Comparison of ENCODE assay signal across 23 mouse cellular contexts in the genomic region with DNA sequence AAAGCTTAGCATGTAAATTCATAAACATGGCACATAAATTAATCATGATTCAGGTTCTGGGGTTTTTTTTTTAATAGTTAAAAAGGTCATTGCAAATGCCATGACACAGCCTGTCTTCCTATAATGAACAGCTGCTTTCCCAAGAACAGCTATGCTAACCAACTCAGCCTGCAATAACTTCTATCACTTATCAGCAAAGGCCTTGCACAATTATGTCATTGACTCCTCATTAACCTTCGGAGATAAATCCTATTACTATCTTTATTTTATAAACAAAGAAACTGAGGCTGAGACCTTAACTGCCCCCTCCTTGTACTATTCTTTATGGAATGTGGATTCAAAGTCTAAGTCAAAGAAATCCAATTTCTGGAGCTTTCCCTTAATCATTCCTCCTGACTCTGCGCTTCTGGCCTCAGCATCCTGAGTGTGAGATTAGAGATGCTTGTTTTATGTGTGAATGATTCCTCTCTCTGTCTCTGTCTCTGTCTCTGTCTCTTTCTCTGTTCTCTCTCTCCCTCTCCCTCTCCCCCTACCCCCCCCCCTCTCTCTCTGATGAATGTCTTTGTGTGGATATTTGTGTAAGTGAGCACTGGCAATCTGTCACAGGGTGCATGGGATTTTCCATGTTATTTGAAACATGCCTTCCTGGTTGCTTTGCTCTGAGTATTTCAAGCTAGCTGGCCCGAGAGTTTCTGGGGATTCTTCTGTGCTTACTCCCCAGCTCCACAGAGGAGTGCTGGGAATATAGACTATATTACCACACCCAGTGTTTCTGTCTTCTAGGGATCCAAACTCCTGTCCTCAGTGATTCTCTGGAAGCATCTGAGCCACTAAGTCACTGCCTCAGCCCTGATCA.
DNase-seq lines count a peak whose midpoint lies in the region; ATAC-seq and TF ChIP-seq lines count a peak whose summit lies in the region.
"Had no signal": no experiment of that assay in that cellular context is flagged by ENCODE, and none has a peak within 500 bp of the region (broad histone marks: within the 10 kb centered on the region; RNA-seq: fewer than 3 reads in every experiment).

No protein-coding gene starts in this region.

- TF ChIP-seq POLR2A in kidney, adult 2 months (IDR thresholded peaks at IDR 0.05; ENCODE audit: low read depth, low read length) = no peak
- no peak for TF ChIP-seq POLR2A in lung, adult 2 months (IDR thresholded peaks at IDR 0.05; ENCODE audit: borderline replicate concordance, extremely low read depth, low read depth, low read length)

- peak; percentile 27 for DNase-seq in heart, embryonic 10.5 days (ENCODE audit: low spot score)
- DNase-seq in heart, postnatal 25 days (ENCODE audit: low spot score) = no peak
- DNase-seq in kidney, adult 2 months = peak; percentile 55
- DNase-seq in kidney, adult 18-20 months = no peak
- DNase-seq in lung, embryonic 14.5 days = peak; percentile 85
- DNase-seq in lung, adult 2 months = no peak
- peak; percentile 9 for DNase-seq in adipocyte (ENCODE audit: low spot score)
- no peak for DNase-seq in thymus, postnatal 36 days
- DNase-seq: cerebellum, adult 11-12 months; gastrocnemius, postnatal 10 days; layer of hippocampus, adult 9-11 months; right cerebral cortex, postnatal 25 days; thymus, postnatal 14 days had no signal

- TF ChIP-seq CTCF in kidney, adult 2 months (conservative IDR thresholded peaks at IDR 0.05; ENCODE audit: insufficient read depth, insufficient read length, low read depth, low read length) = no peak
- no peak for TF ChIP-seq CTCF in lung, embryonic 14.5 days (IDR thresholded peaks at IDR 0.05; ENCODE audit: low read depth)
- no peak for TF ChIP-seq CTCF in lung, adult 2 months (IDR thresholded peaks at IDR 0.05; ENCODE audit: insufficient read depth, low read length)

- H3K4me2 ChIP-seq in lung, embryonic 14.5 days = no peak overlapping the region
- H3K4me2 ChIP-seq: liver, embryonic 15.5 days; midbrain, embryonic 15.5 days; neural tube, embryonic 12.5 days had no signal

- WGBS in heart, embryonic 10.5 days = 53% methylated on average over 3 of the region's 3 CpGs
- 81% methylated on average over 3 of the region's 3 CpGs for WGBS in kidney, adult 2 months
- WGBS in lung, embryonic 14.5 days = 21% methylated on average over 3 of the region's 3 CpGs
- 50% methylated on average over 3 of the region's 3 CpGs for WGBS in lung, adult 2 months

- H3K27ac ChIP-seq in heart, embryonic 10.5 days = no peak overlapping the region
- peak overlapping the region; percentile 56 for H3K27ac ChIP-seq in kidney, adult 2 months (ENCODE audit: insufficient read depth, low read depth, low read length)
- H3K27ac ChIP-seq in lung, embryonic 14.5 days (ENCODE audit: low read depth) = peak overlapping the region; percentile 82
- H3K27ac ChIP-seq: embryonic facial prominence, embryonic 10.5 days; forebrain, embryonic 10.5 days; hindbrain, postnatal 0 days; left cerebral cortex, adult 2 months; liver, embryonic 15.5 days; macrophage; midbrain, embryonic 15.5 days; neural tube, embryonic 12.5 days had no signal

- H3K36me3 ChIP-seq in heart, embryonic 10.5 days = no peaks in the 10 kb centered on the region
- no peaks in the 10 kb centered on the region for H3K36me3 ChIP-seq in kidney, adult 2 months (ENCODE audit: control insufficient read depth, insufficient read depth, low read length)
- no peaks in the 10 kb centered on the region for H3K36me3 ChIP-seq in lung, embryonic 14.5 days (ENCODE audit: insufficient read depth)
- H3K36me3 ChIP-seq: embryonic facial prominence, embryonic 10.5 days; forebrain, embryonic 10.5 days; liver, embryonic 15.5 days; midbrain, embryonic 15.5 days; neural tube, embryonic 12.5 days had no signal

- peak; percentile 78 for ATAC-seq in lung, embryonic 14.5 days (ENCODE audit: insufficient read depth)
- ATAC-seq: intestine, embryonic 16.5 days; midbrain, embryonic 15.5 days; Patski had no signal

- no peak overlapping the region for H3K9ac ChIP-seq in lung, embryonic 14.5 days
- H3K9ac ChIP-seq: liver, embryonic 15.5 days; midbrain, embryonic 15.5 days; neural tube, embryonic 12.5 days had no signal

- no peak overlapping the region for H3K4me3 ChIP-seq in heart, embryonic 10.5 days
- H3K4me3 ChIP-seq in kidney, adult 2 months (ENCODE audit: insufficient read depth, low read depth, low read length) = no peak overlapping the region
- H3K4me3 ChIP-seq in lung, embryonic 14.5 days (ENCODE audit: low read depth, low read length) = no peak overlapping the region
- H3K4me3 ChIP-seq in lung, adult 2 months (replicated peaks; ENCODE audit: extremely low read depth, low read depth, low read length) = no peak overlapping the region
- H3K4me3 ChIP-seq: embryonic facial prominence, embryonic 10.5 days; forebrain, embryonic 10.5 days; left cerebral cortex, adult 2 months; liver, embryonic 15.5 days; midbrain, embryonic 15.5 days; neural tube, embryonic 12.5 days had no signal

- no peaks in the 10 kb centered on the region for H3K9me3 ChIP-seq in heart, embryonic 10.5 days
- H3K9me3 ChIP-seq in lung, embryonic 14.5 days (ENCODE audit: low read depth, low read length) = no peaks in the 10 kb centered on the region
- H3K9me3 ChIP-seq: embryonic facial prominence, embryonic 10.5 days; forebrain, embryonic 10.5 days; liver, embryonic 15.5 days; midbrain, embryonic 15.5 days; neural tube, embryonic 12.5 days had no signal

- peaks cover 14% of the 10 kb centered on the region for H3K4me1 ChIP-seq in heart, embryonic 10.5 days
- H3K4me1 ChIP-seq in kidney, adult 2 months (ENCODE audit: control insufficient read depth, insufficient read depth, low read length) = peaks cover 12% of the 10 kb centered on the region; the same call in 1 of the 2 replicates
- H3K4me1 ChIP-seq in lung, embryonic 14.5 days (ENCODE audit: insufficient read depth) = peaks cover 13% of the 10 kb centered on the region; the same call in 1 of the 2 replicates
- H3K4me1 ChIP-seq in lung, adult 2 months (ENCODE audit: control insufficient read depth, insufficient read depth, low read length) = no peaks in the 10 kb centered on the region
- H3K4me1 ChIP-seq: liver, embryonic 15.5 days; midbrain, embryonic 15.5 days; neural tube, embryonic 12.5 days had no signal

- no peaks in the 10 kb centered on the region for H3K27me3 ChIP-seq in heart, embryonic 10.5 days (ENCODE audit: insufficient read depth, poor library complexity, severe bottlenecking)
- no peaks in the 10 kb centered on the region for H3K27me3 ChIP-seq in kidney, adult 2 months (replicated peaks; ENCODE audit: control insufficient read depth, insufficient read depth, low read length)
- no peaks in the 10 kb centered on the region for H3K27me3 ChIP-seq in lung, embryonic 14.5 days (ENCODE audit: insufficient read depth, low read length)
- H3K27me3 ChIP-seq: liver, embryonic 15.5 days; midbrain, embryonic 15.5 days; neural tube, embryonic 12.5 days; Patski had no signal

- intact Hi-C loops in heart, postnatal 25 days (cut with DNase I) = no loop called here

Comparison
In these comparisons a context has a peak if more than half of its experiments do, and no peak if none do; other contexts are left out.
1. DNase-seq: peak in heart, embryonic 10.5 days (single experiment), kidney, adult 2 months (single experiment), lung, embryonic 14.5 days (single experiment) and adipocyte (single experiment); none in heart, postnatal 25 days (single experiment), kidney, adult 18-20 months (single experiment), lung, adult 2 months (single experiment) and thymus, postnatal 36 days (0 of 2).